Mouse (Mus musculus) urinary bladder, postnatal 36 days (tissue): ENCODE measurements around the gene Gamt.
"Not testable (repeated sequence)": the region's sequence is repeated elsewhere in the genome, so short reads cannot be mapped to it uniquely, and the experiment has no call there.

Source experiments
- DNase-seq, 2 experiments: peaks; one replicate each; pipeline ENCODE4 v3.0.0; 2022; ENCODE audit warnings: low spot score in 2 of 2, mixed read lengths in 1 of 2

Gamt gene

DNA sequence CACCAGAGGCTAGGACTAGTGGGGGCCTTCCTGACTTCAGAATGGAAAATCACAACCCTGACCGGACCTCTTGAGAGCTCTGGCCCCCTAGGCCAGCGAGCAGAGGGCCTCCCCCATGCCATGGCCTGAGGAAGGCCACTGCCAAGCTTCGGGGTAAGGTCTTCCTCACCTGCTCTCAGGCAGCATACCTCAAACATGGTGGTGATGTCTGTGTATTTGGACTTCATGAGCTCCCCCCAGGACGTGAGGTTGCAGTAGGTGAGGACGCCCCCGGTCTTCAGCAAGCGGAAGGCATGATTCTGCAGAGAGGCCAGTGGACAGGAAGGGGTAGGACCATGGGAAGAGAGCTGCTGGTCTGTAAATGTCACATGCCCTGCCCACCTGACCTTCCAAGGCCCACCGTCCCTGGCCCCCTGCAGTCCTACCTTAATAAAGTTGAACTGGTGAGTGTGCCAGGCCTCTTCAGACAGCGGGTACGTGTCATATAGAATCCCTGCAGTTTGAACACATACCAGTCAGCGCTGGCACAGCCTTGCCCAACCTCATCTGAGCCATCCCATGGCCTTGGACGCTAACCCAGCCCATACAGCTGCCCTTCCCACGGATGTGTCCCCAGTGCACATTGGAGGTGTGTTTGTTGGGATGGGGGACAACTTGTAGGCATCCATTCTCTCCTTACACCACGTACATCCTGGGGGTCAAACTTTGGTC is 1.9 kb downstream of the Gamt start:
- no peak for DNase-seq

DNA sequence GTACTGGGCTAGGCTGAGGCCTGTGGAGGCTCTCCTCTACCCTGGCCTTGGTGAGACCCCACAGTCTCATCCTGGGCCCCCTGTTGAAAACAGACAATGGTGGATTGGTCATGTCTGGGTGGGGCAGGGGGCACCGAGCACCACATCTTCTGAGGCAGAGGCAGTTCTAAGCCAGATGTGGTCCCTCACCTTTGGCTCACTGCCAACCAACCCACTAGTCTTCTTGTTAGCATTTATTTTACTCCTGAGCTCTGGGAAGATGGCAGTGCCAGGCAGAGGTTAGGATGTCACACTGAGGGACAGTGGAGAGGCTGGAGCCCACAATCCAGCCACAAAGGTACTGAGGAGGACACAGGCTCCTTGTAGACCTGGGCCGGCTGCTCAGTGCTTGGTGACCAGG is 2.9 kb downstream of the Gamt start:
- DNase-seq: no peak

DNA sequence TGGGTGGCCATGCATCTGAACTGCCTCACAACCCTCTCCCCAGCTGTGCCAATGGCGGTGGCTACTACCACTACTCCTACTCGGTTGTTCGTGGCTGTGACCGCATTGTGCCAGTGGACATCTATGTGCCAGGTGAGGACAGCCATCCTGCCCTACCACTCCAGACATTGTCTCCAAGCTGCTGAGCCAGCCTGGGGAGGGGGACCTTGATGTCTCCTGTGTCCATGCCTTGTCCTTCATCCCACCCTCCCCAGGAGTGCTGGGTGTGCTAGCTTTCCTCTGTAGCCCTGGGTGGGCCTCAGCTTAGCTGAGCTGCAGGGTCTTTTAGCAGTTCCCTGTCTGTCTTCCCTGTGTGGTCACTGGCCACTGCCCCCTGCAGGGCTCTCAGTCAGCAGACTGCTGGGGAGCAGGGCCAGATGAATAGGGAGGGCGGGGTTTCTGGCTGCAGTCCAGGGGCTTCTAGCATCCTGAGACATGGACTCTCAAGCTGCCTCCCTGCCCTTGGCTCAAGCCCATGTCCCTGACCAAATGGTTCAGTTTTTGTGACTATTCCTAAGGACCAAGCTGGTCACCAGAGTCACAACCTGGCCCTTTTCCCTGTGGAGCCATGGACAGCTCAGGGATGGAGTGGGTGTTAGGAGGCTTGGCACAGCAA is 4.8 kb downstream of the Gamt start:
- DNase-seq: no peak

DNA sequence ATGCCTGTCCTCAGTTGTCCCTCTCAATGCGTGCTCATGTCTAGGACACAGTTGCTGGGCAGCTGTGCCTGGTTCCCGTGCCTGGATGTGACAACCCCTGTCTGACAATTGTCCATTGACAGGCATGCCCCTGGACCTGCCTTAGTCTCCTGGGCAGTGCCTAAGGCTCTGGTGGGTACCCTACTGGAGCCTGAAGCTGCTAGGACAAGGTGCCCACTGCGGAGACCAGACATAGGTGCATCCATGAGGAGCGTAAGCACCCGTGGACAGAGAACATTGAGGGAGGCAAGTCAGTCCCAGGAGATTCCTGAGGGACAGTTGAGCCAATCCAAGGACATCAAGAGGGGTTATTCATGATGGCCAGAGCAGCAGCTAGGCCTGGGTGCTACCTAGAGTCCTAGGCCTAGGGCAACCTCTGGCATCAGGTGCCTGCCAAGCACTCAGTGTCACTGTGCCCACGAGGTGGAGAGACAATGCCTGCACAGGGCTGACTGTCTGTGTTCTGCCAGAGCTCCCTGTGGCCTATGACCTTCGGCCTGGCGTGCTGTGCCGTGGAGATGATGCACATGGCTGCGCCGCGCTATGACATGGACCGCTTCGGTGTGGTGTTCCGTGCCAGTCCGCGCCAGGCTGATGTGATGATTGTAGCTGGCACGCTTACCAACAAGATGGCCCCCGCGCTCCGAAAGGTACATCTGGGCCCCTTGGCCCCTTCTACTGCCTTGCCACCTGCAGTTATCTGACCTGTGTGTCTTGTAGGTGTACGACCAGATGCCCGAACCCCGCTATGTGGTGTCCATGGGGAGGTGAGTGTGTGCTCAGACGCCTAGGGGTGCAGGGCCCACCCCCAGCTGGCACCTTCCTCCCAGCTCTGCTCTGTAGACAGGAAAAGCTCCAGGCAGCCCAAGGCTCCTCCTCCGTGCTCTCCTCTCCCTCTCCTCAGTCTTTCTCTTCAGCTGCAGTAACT is 6.2 kb downstream of the Gamt start:
- DNase-seq: no peak

DNA sequence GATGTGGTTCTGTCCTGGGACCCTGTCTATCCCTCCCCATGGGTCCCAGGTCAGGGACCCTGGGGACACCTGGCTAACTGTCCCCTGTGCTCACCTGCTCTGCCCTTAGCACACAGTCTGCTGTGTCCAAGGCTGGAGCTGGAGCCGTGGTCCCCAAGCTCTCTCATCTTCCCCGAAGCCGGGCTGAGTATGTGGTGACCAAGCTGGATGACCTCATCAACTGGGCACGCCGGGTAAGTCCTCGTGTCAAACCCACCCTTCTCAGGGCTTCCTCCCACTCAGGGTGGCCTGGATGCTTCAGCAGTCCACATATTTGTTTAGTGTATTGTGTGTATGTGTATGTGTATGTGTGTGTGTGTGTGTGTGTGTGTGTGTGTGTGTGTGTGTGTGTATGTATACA is 7.3 kb downstream of the Gamt start:
- DNase-seq: no peak

DNA sequence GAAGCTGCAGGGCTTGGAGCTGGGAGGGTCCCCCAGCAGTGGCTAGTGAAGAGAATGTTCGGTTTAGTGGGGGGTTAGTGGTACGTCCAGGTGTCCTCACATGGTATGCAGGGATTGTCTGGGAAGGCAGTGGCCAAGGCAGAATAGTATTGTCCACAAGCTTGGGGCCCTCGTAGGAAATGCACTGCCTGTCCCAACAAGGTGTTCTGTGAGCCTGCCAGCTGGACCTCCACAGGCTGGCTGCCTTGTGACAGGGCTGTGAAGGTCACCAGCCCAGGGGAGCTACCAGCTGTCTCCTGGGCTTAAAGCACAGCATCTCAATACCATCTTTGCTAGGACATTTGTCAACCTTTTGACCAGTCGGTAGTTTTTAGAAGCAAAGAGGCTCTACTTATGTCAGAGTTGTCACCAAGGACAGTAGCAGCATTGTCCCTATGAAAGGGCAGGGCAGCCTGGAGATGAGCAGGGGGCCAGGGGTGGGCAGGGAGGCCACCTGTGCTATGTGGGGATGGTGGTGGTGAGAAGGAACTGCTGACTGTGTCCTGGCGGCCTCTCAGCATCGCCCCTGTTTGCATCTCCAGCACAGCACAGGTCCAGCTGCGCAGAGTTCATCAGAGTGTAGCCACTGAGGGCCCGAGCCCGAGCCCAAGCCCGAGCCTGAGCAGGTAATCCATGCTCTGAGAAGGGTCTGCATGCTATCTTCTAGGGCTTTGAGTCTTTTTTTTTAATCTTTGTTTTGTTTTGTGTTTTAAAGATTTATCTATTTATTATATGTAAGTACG is 8.1 kb downstream of the Gamt start:
- DNase-seq: no peak

DNA sequence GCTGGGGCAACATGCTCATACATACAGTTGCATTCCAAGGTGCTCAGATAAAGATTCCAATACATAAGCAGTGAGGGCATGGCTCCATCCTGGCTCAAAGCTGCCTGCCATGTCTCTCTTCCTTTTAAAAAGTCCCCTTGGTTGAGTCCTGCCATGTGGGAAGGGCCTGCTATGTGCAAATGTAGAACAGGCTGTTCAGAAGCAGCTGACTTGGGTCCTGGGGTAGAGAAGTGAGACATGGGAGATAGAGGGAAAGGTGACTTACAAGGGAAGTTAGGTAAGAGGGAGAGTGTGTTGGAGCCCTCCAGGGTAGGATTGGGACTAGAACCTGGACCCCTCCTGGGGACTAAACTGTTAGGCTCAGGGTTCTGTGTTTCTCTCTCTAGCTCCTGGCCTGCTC is 8.8 kb downstream of the Gamt start:
- no peak for DNase-seq

DNA sequence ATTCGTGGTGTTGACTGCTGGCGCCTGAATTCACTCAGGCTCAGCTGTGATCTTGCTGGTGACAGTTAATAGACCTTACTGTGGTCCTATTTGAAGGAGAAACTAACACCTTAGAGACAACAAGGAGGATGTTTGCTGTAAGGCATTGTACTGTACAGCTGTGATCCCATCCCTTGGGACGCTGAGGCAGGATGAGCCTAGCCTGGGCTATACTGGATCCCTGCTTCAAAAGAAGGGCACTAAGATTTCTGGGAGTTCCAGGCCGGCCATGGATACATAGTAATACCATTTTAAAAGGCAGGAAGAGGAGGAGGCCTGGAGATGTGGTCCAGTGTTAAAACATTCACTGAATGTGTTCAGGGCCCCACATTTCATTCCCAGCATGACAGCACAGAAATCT is 10.2 kb downstream of the Gamt start:
- DNase-seq: no peak

DNA sequence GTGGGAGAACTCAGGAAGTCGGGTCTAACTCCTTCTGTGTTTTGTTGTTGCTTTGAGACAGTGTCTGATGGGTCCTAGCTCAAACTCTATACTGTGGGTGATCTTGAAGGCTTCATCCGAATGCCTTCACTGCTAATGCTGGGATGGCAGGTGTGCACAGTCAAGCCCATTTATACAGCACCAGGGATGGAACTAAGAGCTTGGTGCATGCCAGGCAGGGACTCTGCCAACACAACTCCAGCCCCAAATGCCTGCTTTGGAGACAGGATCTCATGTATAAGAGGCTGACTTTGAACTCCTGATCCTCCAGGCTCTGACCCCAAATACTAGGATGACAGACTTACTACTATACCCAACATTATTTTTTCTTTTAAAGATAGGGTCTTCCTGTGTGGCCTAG is 10.8 kb downstream of the Gamt start:
- no peak for DNase-seq

DNA sequence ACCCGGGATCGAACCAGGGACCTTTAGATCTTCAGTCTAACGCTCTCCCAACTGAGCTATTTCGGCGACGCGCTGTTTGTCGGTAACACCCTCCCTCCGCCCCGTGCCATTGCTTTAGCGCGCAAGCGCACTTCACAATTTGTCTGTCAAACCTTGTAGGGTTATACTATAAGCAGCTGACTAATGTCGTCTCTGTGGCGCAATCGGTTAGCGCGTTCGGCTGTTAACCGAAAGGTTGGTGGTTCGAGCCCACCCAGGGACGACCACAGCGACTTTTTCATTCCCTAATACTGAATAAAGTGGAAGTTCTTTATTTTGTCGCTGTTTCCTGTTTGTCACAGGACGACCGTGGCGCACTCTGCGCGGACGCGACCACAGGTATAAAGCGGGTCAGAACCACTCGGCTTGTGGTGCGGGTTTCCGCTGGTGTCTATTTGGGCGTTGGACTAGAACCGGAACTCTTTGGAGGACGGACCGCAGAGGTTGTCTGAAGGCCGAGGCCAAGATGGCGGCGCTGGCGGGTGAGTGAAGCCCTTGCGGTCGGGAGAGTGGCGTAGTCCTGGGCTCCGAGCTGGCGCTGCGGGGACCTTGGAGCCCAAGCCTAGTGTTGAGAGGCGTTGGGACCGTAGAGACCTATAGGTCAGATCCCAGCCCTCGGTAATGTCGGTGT is 11.7 kb downstream of the Gamt start, which contains the start of gene Ndufs7:
Gene Ndufs7, plus strand, starts transcription at position 151 of the 670 bp plus-strand sequence.
- DNase-seq: peak; percentile 95

DNA sequence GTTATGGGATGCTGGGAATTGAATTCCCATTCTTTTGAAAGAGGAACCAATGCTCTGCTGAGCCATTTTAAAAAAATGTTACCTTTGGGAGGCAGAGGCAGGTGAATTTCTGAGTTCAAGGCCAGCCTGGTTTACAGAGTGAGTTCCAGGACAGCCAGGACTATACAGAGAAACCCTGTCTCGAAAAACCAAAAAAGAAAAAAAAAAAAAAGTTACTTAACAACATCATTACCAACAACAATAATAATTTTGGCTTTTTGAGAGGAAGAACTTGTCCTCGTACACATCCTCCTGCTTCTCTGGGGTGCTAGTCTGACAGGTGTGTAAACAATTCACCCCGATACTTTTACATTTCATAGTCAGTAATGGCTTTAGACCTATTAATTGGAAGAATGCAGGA is 12.4 kb downstream of the Gamt start:
- not testable (repeated sequence) for DNase-seq

DNA sequence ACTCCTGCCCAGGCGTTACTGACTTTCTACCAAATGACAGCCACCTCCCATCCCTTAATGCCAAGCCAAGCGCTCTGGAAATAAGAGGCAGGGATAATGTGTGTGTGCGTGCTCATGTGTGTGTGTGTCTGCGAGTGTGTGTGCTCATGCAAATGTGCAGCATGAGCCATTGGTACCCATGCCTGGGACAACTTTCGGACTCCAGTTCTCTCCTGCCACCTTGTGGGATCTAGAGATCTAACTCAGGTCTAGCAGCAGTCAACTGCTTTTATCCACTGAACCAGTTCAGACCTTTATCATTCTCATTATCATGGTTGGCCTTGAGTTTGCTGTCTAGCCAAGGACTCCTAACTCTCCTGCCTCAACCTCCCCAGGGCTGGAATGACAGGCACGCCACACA is 13.0 kb downstream of the Gamt start:
- DNase-seq: no peak

DNA sequence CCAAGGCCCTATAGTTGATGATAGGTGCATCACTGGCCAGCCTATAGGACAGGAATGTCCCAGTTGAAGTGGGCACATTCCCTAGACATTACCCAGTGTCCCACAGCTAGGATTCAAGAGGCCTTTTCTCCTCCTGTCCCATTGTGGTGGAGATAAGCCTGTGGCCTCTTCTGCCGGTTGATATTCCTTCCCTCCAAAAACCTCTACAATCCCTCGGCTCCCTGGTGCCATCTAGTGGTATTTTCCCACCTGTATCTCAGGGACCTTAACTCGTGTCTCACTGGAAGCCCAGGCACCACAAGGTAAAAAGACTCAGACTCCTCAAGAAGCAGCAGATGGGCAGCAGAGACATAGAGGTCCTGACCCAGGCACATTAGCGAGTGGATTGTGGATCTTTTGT is 15.2 kb downstream of the Gamt start:
- peak; percentile 60 to 75 for DNase-seq

DNA sequence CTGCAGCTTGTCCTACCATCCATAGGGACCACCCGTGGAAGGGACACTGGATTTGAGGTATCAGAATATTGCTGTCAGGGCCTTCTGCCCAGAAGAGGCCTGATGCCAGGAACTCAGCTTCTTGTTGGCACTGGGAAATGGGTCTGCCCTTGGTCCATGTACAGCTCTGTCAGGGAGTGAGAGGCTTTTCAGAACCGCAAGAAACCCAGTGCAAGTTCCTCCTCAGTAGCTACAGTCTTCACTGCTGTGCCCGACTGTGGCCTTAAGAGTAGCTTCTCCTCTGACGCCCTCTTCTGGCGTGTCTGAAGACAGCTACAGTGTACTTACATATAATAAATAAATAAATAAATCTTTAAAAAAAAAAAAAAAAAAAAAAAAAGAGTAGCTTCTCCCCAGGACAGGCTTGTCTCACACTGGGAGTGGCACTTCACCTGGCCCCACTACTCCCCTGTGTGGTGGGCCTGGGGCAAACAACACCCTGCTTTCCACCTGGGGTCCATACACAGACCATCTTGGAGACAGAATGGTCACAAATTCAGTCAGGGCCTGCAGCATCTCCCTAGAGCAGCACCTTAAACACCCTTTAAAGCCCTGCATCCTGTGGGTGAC is 15.9 kb downstream of the Gamt start:
- DNase-seq: no peak

DNA sequence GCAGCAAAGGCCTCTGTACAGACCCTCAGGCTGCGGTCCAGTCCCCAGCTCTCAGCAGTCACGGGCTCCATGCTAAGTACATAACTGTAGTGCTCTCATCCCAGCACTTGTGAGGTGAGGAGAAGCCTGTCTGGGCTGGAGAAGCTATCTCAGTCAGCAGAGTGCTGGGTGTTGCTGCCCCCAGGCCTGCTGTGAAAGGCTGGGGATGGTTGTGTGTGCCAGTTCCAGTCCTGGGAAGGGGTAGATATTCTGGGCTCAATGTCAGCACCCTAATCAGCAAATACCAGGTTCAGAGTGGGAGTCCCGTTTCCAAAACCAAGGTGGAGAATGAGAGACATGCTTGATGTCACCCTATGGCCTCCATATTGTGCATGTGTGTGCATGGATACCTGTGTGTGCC is 18.2 kb downstream of the Gamt start:
- no peak for DNase-seq

DNA sequence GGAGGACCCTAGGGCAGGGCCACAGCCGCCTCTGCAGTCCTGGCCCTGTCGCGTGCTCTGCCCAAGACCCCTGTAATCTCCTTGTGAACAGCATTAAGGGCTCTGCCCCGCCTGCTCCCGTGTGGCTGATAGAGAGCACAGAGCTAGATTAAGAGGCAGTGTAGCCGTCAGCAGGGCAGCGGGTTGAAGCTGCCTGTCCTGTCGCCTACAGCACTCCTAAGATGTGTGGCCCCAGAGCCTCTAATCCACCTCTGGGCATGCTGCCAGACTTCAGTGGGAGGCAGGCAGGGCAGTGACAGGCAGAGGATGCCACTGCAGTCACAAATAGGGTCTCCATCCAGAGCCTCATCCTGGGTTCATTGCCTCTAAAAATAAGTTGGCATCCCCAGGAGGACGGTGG is 18.7 kb downstream of the Gamt start:
- no peak for DNase-seq

DNA sequence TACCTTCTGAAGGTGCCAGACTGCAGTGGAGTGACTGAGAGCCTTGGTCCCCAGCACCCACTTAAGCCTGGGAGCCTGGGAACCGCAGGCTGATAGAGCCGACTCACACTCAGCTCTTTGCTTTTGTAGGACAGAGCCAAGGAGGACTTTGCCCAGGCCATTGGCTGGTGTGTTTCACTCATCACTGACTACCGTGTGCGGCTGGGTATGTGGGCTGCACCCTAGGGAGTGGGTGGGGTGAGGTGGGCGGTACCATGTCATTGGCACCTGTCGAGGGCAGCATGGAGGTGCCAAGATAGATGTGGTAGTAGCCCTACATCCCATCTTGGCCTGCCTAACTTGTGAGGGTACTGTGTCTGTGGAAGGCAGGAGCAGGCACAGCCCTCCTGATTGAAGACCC is 21.0 kb downstream of the Gamt start:
- no peak for DNase-seq

DNA sequence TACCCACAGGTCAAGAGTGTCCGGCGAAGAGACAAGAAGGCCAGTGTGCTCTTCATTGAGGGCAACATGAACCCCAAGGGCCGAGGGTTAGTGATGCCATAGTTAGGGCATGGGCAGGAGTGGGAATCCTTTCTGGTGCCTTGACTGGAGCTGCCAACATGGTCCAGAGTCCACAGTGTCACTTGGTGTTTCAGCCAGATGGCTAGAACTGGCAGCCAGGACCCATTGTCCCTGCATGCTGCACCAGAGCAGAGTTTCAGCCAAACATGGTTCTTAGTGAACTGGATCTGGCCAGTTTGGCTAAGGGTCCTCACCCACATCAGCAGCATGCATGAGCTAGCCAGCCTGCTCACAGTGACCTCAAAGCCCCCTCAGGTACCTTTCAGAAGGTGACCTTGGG is 22.5 kb downstream of the Gamt start:
- no peak for DNase-seq

DNA sequence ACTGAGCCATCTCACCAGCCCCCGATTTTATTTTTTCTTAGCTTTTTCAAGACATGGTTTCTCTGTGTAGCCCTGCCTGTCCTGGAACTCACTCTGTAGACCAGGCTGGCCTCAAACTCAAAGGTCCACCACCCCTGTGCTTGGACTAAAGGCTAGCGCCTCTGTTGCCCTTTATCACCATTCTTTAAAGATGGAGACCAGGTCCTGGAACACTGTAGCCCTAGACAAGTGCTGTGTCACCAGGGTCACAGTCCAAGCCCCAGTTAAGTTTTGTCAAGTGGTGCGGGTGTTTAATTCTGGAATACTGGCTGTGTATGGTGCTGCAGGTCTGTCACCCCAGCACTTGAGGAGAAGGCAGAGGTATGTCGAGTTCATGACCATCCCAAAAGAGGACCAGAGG is 23.8 kb downstream of the Gamt start:
- no peak for DNase-seq

DNA sequence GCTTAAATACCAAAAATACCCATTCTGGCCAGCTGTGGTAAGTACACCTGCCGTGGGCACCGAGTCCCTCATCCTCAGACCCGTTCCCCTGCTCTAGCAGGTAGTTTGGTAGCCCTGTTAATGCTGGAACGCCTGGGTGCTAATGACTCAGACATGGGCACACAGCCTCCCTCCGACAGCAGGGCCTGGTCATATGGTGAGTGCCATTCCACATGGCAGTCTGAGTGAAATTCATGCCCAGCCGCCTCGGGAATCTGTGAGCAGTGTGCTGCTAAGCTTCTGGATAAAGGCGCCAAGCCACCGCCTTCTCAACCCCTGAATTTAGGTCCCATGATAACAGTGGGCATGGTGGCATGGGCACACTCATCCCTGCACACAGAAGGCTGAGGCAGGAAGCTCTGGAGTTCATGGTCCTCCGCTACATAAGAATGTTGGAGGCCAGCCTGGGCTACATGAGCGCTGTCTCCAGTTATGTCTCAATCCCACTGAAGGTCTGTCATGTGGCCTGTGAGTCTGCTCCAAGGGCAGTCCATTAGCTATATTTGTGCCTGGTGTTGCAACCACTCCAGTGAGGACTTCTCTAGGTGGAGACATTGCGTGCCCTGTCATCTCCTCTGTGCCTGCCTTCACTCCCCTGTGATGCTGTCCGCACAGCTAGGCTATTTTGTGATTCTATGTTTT is 24.5 kb downstream of the Gamt start:
- no peak for DNase-seq
